Mouse (Mus musculus) retina, embryonic 14.5 days (tissue): ENCODE measurements around the gene Rln1.

Experiments
- DNase-seq: peaks from one replicate; pipeline ENCODE4 v3.0.0-alpha.2; 2015; ENCODE audit warnings: low spot score

The Rln1 gene

DNA sequence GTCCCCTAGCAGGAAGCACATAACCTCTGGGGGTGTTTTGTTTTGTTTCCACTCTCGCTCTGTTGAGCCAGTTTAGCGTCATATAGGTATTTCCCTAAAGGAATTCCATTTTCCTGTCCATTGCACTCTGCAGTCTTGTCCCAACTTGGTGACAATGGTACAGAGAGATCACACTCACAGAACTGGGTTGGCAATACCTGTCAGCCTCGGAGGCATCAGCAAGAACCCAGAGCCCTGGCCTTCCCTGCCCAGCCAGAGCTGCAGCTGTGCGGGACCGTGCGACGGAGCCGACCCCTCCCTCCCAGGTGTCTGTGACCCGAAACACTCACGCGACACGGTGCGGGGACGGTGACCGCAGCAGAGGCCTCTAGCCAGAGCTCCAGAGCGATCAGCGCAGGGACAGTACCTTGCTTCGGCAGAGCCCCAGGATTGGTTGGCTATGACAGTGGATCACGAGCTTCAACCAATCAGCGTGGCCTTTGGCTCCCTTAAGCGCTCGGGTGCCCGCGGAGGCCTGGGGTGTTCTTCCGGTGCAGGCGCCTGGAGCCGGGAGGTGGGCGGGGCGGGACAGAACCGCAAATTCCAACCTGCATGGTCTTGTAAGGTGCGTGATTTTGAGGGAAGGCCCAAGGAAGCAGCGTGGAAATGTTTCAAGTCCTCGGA, 27.1 kb upstream of the Rln1 start:
- peak; percentile 92 for DNase-seq

DNA sequence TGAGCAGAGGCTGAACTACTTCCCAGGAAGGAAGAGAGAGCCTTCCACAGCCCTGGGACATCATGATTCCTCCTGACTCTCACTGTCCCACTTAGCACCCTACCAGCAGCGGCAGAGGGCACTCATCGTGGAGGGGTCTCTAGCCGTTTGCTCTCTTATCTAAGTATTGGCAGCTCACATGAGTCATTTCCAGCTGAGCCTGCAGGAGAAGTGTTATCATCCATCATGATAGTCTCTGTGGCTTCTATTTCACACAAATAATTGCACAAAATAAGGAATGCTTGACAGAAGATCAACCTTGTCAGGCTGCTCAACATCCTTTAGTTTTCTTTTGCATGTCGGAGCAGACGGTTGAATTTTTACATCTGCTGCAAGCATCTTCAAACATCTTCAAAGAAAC, 25.8 kb upstream of the Rln1 start:
- no peak for DNase-seq

DNA sequence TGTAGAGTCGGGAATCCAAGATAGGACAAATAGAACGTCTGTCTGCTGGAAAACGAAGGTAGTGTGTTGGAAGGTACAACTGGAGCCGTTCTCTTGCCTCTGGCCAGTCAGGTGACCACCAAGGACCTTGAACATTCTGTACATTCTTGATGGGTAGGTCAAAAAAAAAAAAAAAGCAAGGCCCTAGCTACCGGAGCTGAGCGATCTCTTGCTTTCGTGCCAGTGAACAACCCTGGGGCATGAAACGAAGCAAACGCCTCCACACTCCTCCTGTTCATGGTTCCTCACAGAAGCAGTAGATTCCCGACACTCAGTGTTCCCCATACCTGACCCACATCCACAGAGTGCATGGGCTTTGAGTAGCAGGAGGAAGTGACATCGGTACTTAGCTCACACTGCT, 21.8 kb upstream of the Rln1 start:
- no peak for DNase-seq

DNA sequence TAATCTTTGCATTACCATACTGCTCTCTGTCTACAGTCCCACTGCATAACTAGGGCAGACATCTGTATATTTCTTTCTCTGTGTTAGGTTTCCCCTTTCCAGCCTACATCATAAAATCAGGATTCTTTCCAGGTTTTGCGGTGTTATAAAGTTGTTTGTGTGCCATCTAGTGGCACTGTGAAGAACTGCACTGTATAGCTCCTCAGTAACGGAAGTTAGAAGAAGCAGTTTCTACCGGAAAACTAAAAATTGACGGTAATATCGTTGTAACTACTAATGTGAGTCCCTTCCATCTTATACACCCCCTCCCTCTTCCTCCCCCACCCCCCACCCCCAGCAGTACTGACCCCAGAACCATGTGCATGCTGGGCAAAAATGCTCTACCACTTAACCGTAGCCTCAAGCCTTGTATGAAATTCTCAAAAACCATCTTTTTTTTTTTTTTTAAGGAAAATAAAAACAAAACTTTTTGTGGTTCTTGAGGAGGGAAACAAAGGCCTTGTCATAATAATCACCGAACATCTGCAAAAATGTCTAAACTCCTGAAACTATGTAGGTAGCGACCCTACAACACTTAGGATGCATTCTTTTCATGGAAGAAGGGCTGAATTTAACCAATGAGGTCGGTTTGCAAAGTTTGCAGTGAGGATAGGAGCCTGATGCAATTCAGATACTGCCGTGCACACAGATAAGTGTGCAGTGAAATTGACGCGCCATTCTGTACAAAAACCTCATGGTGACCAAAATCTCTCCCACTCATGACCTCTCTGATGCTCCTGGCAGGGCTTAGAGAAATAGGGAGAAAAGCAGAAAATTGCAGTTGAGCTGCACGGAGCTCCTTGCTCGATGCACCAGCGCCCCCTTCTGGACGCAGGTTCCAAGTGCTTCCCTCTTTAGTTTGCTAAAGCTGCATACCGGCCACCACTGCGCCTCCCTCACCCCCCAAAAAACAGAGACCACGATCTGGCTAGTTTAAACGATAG, 20.7 kb upstream of the Rln1 start:
- DNase-seq, result peak; percentile 90

DNA sequence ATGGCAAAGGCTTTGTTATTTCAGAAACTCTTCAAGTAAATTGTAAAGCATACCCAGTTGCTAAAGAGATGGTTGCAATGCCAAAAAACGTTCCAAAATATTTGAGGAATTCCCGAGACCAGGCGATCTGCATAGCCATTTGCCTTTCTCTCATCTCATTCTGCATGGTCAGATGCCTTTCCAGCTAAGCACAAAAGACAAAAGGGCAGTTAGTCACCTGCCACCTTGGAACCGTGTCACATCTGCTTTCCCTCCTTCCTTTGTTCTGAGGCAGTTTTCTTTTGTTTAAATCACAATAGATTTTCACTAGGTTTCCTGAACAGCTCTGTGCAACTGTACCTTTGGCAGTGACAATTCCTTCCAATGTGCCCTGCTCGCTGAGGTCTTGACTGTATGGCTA, 16.5 kb upstream of the Rln1 start:
- DNase-seq, result no peak

DNA sequence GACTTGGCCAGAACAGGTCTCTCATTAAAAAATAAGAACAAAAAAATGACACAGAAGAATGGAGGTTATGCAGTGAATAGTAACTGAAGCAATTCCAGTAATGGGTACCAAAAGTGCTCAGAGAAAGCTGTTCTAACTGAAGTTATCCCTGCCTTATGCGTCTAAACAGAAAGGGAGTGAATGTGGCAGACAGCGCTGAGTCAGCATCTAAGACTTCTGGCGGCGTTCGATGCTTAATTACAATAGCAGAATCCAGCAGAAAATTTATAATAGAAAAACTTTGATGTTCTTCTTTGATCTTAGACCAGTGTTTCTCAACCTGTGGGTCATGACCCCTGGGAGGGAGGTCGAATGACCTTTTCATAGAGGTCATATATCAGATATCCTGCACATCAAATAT, 11.2 kb upstream of the Rln1 start:
- DNase-seq, result no peak

DNA sequence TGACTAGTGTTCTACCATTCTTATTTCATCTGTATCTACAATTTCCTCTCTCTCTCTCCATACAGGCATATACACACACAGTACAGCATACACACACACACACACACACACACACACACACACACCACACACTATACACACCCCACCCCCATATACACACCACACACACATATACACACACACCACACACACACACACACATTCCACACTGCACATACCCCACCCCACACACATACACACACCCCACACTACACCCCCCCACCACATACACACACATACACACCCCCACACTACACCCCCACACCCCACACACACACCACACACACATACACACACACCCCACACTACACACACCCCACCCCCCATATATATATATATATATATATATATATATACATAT, 10.4 kb upstream of the Rln1 start:
- no peak for DNase-seq

DNA sequence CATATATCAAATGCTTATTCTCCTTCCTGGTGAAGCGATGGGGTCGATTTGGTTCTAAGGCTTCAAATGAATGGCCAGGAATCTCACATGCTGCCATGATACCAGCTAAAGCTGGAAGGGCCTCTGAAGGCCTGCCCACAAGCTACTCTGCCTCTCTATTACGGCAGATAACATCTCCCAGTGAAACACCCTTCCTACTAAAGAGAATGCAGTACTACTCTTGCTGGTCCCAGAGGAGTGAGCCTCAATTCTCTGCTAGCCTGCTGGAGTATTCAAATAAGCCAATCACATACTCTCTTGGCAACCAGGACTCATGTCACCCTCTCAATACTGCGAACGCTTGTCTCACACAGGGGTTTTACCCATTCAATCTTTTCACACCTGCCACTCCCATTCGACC, 7.8 kb upstream of the Rln1 start:
- no peak for DNase-seq

DNA sequence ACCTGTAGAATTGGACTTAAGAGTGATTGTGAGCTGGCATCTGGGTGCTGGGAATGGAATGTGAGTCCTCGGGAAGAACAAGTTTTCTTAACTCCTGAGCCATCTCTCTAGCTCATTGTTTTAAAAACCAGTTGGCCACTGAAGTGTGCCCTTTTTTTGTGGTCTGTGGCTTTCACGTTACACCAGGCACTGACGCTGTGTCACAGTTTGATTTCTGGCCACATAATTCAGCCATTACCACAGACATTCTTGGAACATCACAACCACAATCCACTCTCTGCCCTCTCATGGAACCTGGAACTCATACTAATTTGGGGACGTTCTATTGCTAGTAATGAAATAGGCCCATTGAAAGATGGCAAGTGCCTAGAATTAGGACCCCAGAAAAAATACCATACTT, 6.6 kb upstream of the Rln1 start:
- DNase-seq, result no peak

- no peak for DNase-seq
These were observed 2.2 kb upstream of the Rln1 start for GRCm38 (mm10) chr19:29336624-29337023.

GRCm38 (mm10) chr19:29326822-29327552, 7.5 kb downstream of the Rln1 start:
- DNase-seq, result no peak

GRCm38 (mm10) chr19:29326396-29326795, 8.1 kb downstream of the Rln1 start:
- DNase-seq, result no peak

DNA sequence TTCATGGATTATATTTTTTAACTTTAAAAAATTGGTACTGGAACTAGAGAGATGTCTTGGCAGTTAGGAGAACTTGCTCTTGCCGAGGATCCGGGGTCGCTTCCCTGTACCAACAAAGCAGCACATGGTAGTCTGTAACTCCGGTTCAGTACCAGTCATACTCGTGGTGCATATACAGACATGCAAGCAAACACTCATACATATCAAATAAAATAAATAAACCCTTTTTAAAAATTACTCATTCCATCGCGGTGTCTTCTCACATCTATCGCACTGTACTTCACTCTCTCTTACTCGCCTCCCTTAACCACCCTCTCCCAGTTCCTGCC, 8.7 kb downstream of the Rln1 start:
- DNase-seq, result no peak

DNA sequence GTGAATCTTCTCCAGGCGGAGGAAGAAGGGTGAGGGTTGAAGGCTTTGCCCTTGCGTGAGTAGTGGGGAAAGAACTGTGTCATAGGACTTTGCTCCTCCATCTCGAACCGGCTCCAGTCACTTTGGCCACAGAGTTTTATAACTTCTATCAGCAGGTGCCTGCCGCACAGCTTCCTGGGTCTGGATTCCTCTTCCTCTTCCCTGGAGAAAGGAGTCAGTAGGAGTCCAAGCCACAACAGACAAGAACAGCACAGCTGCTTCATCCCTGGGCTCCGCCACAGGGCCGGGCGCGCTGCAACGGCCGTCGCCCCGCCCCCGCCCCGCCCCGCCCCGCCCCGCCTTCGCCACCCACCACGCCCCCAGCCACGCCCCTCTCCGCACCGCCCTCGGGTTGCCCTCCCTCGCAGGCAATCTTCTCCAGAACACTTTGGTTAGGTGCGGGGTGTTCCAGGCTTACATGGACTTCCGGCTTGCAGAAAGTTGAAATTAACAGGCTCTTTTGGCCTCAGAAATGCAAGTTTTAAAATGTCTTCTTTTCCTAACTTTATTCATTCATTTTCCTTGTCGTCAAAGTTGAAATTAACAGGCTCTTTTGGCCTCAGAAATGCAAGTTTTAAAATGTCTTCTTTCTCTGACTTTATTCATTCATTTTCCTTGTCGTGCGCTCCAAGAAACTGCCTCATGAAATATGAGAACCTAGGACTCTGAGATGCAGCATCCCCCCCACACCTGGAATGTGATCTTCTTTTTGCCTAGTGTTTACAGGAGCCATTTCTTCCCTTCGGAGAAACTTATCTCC, 9.2 kb downstream of the Rln1 start, which contains the start of gene Insl6:
TSS of gene Insl6 (minus strand) at position 304 of the 799 bp plus-strand sequence.
- DNase-seq, result peak; percentile 72

- no peak for DNase-seq
These were observed 10.9 kb downstream of the Rln1 start for GRCm38 (mm10) chr19:29323416-29324049.

DNA sequence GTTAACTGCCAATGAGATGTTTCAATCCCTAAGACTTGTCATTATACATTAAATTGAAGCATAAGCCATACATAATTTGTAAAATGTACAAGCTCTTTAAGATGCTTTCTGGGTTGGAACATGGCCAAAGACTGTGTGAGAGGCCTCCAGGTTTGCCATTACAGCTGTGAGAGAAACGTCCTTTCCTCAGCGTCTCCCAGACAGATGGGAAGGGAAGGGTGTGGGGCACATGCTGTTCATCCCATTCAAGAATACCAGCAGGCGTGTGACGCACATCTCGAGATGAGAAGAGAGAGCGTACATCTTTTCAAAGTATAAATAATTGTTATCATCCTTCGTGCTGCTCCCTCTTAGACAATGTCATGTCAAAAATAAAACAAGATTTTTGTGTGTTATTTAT, 21.8 kb downstream of the Rln1 start:
- DNase-seq, result no peak

GRCm38 (mm10) chr19:29311791-29312190, 22.7 kb downstream of the Rln1 start:
- no peak for DNase-seq

- no peak for DNase-seq
These were observed 25.6 kb downstream of the Rln1 start for GRCm38 (mm10) chr19:29308832-29309231.

- no peak for DNase-seq
These were observed 32.4 kb downstream of the Rln1 start for GRCm38 (mm10) chr19:29302119-29302518.

DNA sequence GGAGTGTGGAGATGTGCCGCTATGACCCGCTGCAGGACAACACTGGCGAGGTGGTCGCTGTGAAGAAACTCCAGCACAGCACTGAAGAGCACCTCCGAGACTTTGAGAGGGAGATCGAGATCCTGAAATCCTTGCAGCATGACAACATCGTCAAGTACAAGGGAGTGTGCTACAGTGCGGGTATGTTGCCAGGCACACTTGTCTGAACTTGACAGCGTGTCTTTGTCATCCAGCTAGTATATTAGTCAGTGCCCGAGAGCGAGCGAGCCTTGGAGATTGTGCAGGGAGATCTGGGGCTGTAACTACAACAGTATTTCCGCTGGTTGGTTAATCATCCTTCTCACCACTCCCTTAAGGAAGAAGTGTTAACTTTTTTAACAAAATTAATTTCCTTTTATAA, 33.6 kb downstream of the Rln1 start:
- no peak for DNase-seq

DNA sequence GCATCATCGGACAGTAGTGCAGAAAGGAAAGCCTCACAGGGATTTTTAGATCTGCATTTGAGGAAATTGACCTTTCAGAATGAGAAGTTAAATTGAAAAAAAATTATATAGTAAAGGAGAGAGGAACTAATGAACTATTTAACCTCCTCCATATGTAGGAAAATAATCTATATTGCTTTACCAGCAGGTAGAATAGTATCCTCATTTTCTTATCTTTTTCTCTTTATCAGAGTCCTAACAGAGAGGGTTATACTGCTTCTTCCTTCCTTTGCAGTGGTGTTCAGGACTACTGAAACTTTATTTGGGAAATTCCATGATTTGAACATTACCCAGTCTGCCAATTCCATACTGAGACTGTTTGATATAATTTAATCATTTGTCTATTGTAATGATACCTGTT, 37.1 kb downstream of the Rln1 start:
- no peak for DNase-seq
